Mouse (Mus musculus) kidney, adult 2 months (tissue): ENCODE data around the gene Cxcr6. TPM values are rescaled to one million over a fixed set of nuclear protein-coding genes. Genes with fewer than 3 reads are reported as not detected.
A peak's percentile ranks its signal among the peaks of the same experiment; 100 is the strongest.

Source experiments
- DNase-seq: peaks from one replicate; pipeline ENCODE4 v3.0.0; 2021
- H3K27ac ChIP-seq: fragments of 200-500 bp; 2 replicates; pipeline ENCODE4 v1.5.1; 2012; ENCODE audit warnings: low read depth, low read length, control low read depth, inconsistent platforms; ENCODE audit not compliant: insufficient read depth
- H3K27me3 ChIP-seq: fragments of 200-500 bp; replicated peaks from 2 replicates; pipeline ENCODE4 v1.6.1; 2012; ENCODE audit warnings: mild to moderate bottlenecking, moderate library complexity, low read length, inconsistent platforms; ENCODE audit not compliant: control insufficient read depth, insufficient read depth
- H3K36me3 ChIP-seq: fragments of 200-500 bp; 2 replicates; pipeline ENCODE4 v1.6.1; 2012; ENCODE audit warnings: mild to moderate bottlenecking, moderate library complexity, low read length, inconsistent platforms; ENCODE audit not compliant: control insufficient read depth, insufficient read depth
- H3K4me1 ChIP-seq: fragments of 200-500 bp; 2 replicates; pipeline ENCODE4 v1.6.1; 2011; ENCODE audit warnings: low read length; ENCODE audit not compliant: control insufficient read depth, insufficient read depth
- H3K4me3 ChIP-seq: fragments of 200-500 bp; 2 replicates; pipeline ENCODE4 v1.5.1; 2011; ENCODE audit warnings: mild to moderate bottlenecking, low read depth, low read length, control low read depth; ENCODE audit not compliant: insufficient read depth
- CTCF ChIP-seq: fragments of 200-500 bp; conservative IDR thresholded peaks from 2 replicates; pipeline ENCODE4 v1.5.1; 2011; ENCODE audit warnings: low read depth, mild to moderate bottlenecking, control low read depth, low read length, moderate library complexity, mixed read lengths; ENCODE audit not compliant: insufficient read depth, insufficient read length
- POLR2A ChIP-seq: fragments of 200-500 bp; IDR thresholded peaks from one replicate; pipeline ENCODE4 v1.6.1; 2011; ENCODE audit warnings: low read depth, low read length, control low read depth
- WGBS: fragments of 180-500 bp; shearing (Covaris S2); methylation state at CpG from one replicate; pipeline ENCODE4 v1.1.7; 2018; 5-methylcytosine and 5-hydroxymethylcytosine counted together
- polyA plus RNA-seq: library from polyadenylated mRNA; depleted of rRNA; stranded (reverse); fragments of >200 nt; gene quantifications from 2 replicates; pipeline ENCODE4 v1.2.3, GENCODE M21; 2012; rRNA removed

The Cxcr6 gene
- polyA plus RNA-seq, 1 experiment, result 1.4 TPM

GRCm38 (mm10) chr9:123852449-123853390 lies 46.4 kb downstream of the Cxcr6 start:
- H3K27ac ChIP-seq, result peak overlapping the region; percentile 70
- H3K4me3 ChIP-seq, result peak overlapping the region; percentile 23
- DNase-seq, result no peak
- no peaks in the 10 kb centered on the region for H3K36me3 ChIP-seq
- H3K4me1 ChIP-seq, result peaks cover 4% of the 10 kb centered on the region; the same call in 1 of the 2 replicates
- no peaks in the 10 kb centered on the region for H3K27me3 ChIP-seq
- WGBS, result 62% methylated on average over 5 of the region's 5 CpGs
- no peak for TF ChIP-seq POLR2A
- no peak for TF ChIP-seq CTCF

GRCm38 (mm10) chr9:123856836-123857235 lies 50.6 kb downstream of the Cxcr6 start:
- Histone ChIP-seq H3K36me3 (no peaks in the 10 kb centered on the region), H3K27me3 (no peaks in the 10 kb centered on the region), H3K4me3 (no peak overlapping the region), H3K27ac (no peak overlapping the region), H3K4me1 (no peaks in the 10 kb centered on the region; the same call in 1 of the 2 replicates)
- 72% methylated on average over 2 of the region's 2 CpGs for WGBS
- no peak for TF ChIP-seq CTCF
- no peak for TF ChIP-seq POLR2A
- DNase-seq, result no peak

Other genes starting within 250 kb of the Cxcr6 start
- 341 and 382 TPM in 2 replicates for gene Slc6a20b, start 173.9 kb upstream of the Cxcr6 start, polyA plus RNA-seq
- gene Ccr9, start 128.0 kb upstream of the Cxcr6 start, polyA plus RNA-seq, result 0.24 and 0.91 TPM in 2 replicates
- 26.8 and 40.4 TPM in 2 replicates for gene Slc6a20a, start 127.6 kb upstream of the Cxcr6 start, polyA plus RNA-seq
- gene Lztfl1, start 88.8 kb upstream of the Cxcr6 start, polyA plus RNA-seq, result 4.5 and 5.3 TPM in 2 replicates
- gene Fyco1, start 45.4 kb downstream of the Cxcr6 start, polyA plus RNA-seq, result 7.1 and 9.9 TPM in 2 replicates
- gene Xcr1, start 55.6 kb downstream of the Cxcr6 start, polyA plus RNA-seq, result 0.45 and 0.72 TPM in 2 replicates
- 0.72 and 0.81 TPM in 2 replicates for gene Ccr1, start 162.2 kb downstream of the Cxcr6 start, polyA plus RNA-seq
- gene Ccr1l1, start 171.9 kb downstream of the Cxcr6 start, polyA plus RNA-seq, result 0.06 TPM in 1 of 2 replicates, not detected in the other
- 0.11 TPM in 1 of 2 replicates, not detected in the other for gene Ccr3, start 215.5 kb downstream of the Cxcr6 start, polyA plus RNA-seq